Mouse (Mus musculus) midbrain, embryonic 11.5 days (tissue): ENCODE results near the gene Calm5. TPM values are rescaled to one million over a fixed set of nuclear protein-coding genes. Genes with fewer than 3 reads are reported as not detected.
"Not testable (repeated sequence)": the region's sequence is repeated elsewhere in the genome, so short reads cannot be mapped to it uniquely, and the experiment has no call there.

ENCODE experiments used
- ATAC-seq: fragments of 200-750 bp; cut with Nextera tagmentation; 2 replicates; pipeline ENCODE4 v1.8.0; 2017; ENCODE audit warnings: moderate TSS enrichment, moderate library complexity; ENCODE audit not compliant: low FRiP score
- DNase-seq: peaks from one replicate; pipeline ENCODE4 v3.0.0; 2015; ENCODE audit warnings: low spot score; ENCODE audit errors: missing footprints
- H3K27ac ChIP-seq: fragments of 300-500 bp; sonication (generic); 2 replicates; pipeline ENCODE4 v1.5.1; 2014; ENCODE audit warnings: low read depth, low read length
- H3K27me3 ChIP-seq: fragments of 300-500 bp; sonication (generic); 2 replicates; pipeline ENCODE4 v1.6.1; 2014; ENCODE audit warnings: mild to moderate bottlenecking, low read length, moderate library complexity, mixed read lengths; ENCODE audit not compliant: control insufficient read depth, insufficient read depth
- H3K36me3 ChIP-seq: fragments of 300-500 bp; sonication (generic); 2 replicates; pipeline ENCODE4 v1.6.1; 2014; ENCODE audit warnings: mild to moderate bottlenecking, low read length, moderate library complexity, mixed read lengths; ENCODE audit not compliant: control insufficient read depth, insufficient read depth
- H3K4me1 ChIP-seq: fragments of 300-500 bp; sonication (generic); 2 replicates; pipeline ENCODE4 v1.6.1; 2014; ENCODE audit warnings: low read length; ENCODE audit not compliant: control insufficient read depth, insufficient read depth
- H3K4me2 ChIP-seq: fragments of 300-500 bp; sonication (generic); 2 replicates; pipeline ENCODE4 v1.6.1; 2014; ENCODE audit warnings: mild to moderate bottlenecking, moderate library complexity
- H3K4me3 ChIP-seq: fragments of 300-500 bp; sonication (generic); 2 replicates; pipeline ENCODE4 v1.5.1; 2014; ENCODE audit warnings: low read depth, low read length
- H3K9ac ChIP-seq: fragments of 300-500 bp; sonication (generic); 2 replicates; pipeline ENCODE4 v1.6.1; 2014; ENCODE audit warnings: low read length
- H3K9me3 ChIP-seq: fragments of 300-500 bp; sonication (generic); 2 replicates; pipeline ENCODE4 v1.6.1; 2016; ENCODE audit warnings: low read length; ENCODE audit not compliant: control insufficient read depth
- WGBS: fragments of 180-500 bp; shearing (Covaris S2); extraction: QIAGEN DNeasy Blood & Tissue Kit; methylation state at CpG from one replicate; pipeline ENCODE4 v1.1.7; 2014; 5-methylcytosine and 5-hydroxymethylcytosine counted together
- polyA plus RNA-seq: library from polyadenylated mRNA; unstranded; fragments of >200 nt; fragmentation: Nextera tagmentation; extraction: Ambion mirVana; gene quantifications from 2 replicates; pipeline ENCODE4 v1.2.1, GENCODE M21; 2014

Calm5 gene
- polyA plus RNA-seq: not detected in 2 replicates

DNA sequence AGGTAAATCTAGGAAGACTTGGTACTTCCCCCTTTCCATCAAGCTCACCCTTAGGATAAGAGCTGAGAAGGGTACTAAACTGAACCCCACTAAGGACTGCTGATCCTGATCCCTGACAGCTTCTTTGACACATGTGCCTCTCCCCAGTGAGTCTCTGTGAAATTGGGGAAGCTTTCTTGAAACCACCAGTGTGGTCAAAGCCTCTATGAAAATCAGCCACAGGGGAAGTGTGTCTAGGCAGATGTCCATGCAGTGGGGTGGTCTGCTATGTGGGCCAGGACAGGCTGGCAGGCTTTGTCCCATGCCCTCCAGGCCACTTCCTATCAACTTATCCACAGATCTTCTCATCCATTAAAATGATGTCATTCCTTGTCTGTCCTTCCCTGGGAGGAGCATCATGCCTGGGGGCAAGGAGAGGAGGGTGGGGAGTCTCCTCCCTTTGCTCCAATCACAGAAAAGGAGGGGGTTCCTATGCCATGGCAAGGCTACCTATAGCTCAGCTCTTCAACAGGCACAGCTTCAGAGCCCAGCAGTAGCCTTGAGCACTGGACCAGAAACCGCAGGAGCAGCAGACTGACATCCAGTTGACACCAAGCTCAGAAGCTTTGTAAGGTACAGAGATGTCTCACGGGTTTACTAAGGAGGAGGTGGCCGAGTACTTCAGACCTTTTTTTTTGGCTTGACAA is at the start of gene Calm5:
Calm5 (plus strand) TSS at position 526 of the 686 bp plus-strand sequence.
- not testable (repeated sequence) for H3K9me3 ChIP-seq, H3K4me1 ChIP-seq, H3K4me3 ChIP-seq, ATAC-seq, H3K27ac ChIP-seq, H3K27me3 ChIP-seq, H3K4me2 ChIP-seq, H3K9ac ChIP-seq, H3K36me3 ChIP-seq, DNase-seq
- 94% methylated on average over 3 of the region's 3 CpGs for WGBS

DNA sequence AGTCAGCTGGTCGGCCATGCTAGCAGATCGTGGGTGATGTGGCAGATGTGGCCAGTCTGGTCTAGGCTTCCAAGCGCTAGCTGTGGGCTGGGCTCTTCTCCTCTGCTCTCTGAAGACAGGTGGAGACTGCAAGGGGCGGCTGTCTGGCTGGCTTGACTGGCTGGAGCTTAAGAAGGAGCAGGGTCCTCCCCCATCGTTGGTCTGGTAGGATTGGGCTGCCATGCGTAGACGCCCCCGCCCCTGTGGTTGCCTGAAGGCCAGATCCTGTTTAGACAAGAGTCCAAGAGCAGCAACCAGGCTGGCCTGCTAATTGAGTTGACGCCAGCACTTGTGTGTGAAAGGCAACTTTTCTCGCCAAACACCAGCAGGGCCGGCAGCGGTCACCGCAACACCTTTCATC is 49.8 kb upstream of the Calm5 start, which contains the start of gene Calml3:
Calml3 (minus strand) TSS at position 131 of the 400 bp plus-strand sequence.
- no peaks in the 10 kb centered on the region for H3K9me3 ChIP-seq
- H3K4me3 ChIP-seq: no peak within 1 kb of the TSS
- no peak within 1 kb of the TSS for H3K27ac ChIP-seq
- no peaks in the 10 kb centered on the region for H3K4me1 ChIP-seq
- ATAC-seq (no peak), DNase-seq (no peak)
- no peak within 1 kb of the TSS for H3K9ac ChIP-seq
- WGBS: 88% methylated on average over 13 of the region's 13 CpGs
- H3K27me3 ChIP-seq: no peaks in the 10 kb centered on the region
- H3K4me2 ChIP-seq: no peak within 1 kb of the TSS
- H3K36me3 ChIP-seq: no peaks in the 10 kb centered on the region

DNA sequence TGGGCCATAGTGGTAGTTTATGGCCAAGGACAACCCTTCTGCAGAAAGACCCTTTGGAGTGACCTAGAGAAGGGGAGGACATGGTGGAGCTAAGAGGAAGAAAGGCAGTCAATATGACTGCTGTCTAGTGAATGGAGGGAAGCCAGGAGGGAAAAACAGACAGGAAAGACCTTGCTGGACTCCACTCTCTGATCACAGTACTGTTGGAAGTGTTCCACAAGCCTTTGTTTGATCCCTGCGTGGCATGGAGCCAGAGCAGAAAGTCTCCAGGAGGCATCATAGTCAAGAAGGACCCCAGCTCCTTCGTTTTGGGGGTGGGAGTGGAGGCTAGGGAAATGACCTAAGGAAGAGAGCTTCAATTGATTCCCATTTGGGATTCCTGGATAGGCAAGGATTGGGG is 48.8 kb upstream of the Calm5 start:
- Histone ChIP-seq H3K9me3 (no peaks in the 10 kb centered on the region), H3K4me1 (no peaks in the 10 kb centered on the region), H3K36me3 (no peaks in the 10 kb centered on the region), H3K9ac (no peak overlapping the region), H3K4me2 (no peak overlapping the region), H3K27ac (no peak overlapping the region), H3K4me3 (no peak overlapping the region), H3K27me3 (no peaks in the 10 kb centered on the region)
- WGBS: 82% methylated on average over 2 of the region's 2 CpGs
- no peak for DNase-seq
- no peak for ATAC-seq

DNA sequence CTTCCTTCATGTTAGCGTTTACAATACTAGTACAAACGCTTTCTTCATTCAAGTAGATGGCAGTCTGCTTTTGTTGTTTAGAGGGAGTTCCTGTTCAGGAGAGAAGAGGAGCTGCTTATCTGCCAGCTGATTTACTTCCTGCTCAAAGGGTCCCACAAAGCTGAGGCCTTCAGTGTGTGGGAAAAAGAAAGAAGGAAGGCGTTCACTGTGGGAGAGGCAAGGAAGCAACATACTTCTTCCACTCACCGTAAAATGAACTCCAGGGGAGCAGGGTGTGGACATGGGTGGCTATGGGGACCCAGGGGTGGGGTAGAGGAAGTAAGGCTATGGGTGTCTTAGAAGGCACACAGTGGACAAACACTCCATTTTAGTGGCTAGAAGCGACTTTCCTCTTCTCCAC is 48.3 kb upstream of the Calm5 start:
- Histone ChIP-seq H3K4me2 (no peak overlapping the region), H3K27me3 (no peaks in the 10 kb centered on the region), H3K4me3 (no peak overlapping the region), H3K4me1 (no peaks in the 10 kb centered on the region), H3K9ac (no peak overlapping the region), H3K27ac (no peak overlapping the region), H3K36me3 (no peaks in the 10 kb centered on the region), H3K9me3 (no peaks in the 10 kb centered on the region)
- 81% methylated on average over 5 of the region's 5 CpGs for WGBS
- DNase-seq (no peak), ATAC-seq (no peak)

DNA sequence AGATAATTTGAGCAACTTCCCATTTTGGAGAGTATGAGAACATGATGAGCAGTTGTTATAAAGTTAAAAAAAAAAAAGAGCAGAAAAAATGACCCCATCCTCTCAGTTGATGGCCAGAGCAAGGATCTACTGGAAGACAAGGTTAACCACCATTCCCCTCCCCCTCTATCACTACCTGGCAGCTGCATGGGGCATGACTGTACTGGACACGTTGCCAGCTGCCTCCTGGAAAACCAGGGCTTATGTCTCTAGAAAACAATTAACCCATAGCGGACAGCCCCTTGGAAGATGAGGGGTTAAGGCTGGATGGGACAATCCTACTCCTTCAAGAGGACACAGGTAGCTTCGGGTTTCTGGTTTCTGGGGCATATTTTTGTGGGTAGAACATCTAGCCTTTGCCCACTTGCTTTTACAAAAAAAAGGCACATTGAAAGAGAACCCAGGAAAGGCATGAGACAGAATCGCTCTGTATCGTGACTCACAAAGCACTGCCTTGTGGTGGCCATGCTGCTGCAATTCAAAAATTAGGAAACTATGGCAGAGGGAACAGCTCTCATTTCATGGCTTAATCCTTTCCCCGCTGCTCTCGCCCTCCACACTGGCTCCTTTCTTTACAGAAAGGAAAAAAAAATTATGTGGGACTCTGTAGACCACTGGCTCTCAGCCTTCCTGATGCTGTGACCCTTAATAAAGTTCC is 46.7 kb upstream of the Calm5 start:
- H3K36me3 ChIP-seq: no peaks in the 10 kb centered on the region
- no peak for ATAC-seq
- no peak overlapping the region for H3K9ac ChIP-seq
- 84% methylated on average over 7 of the region's 7 CpGs for WGBS
- H3K4me1 ChIP-seq: no peaks in the 10 kb centered on the region
- no peak overlapping the region for H3K4me3 ChIP-seq
- DNase-seq: no peak
- H3K9me3 ChIP-seq: no peaks in the 10 kb centered on the region
- H3K4me2 ChIP-seq: no peak overlapping the region
- no peaks in the 10 kb centered on the region for H3K27me3 ChIP-seq
- no peak overlapping the region for H3K27ac ChIP-seq

DNA sequence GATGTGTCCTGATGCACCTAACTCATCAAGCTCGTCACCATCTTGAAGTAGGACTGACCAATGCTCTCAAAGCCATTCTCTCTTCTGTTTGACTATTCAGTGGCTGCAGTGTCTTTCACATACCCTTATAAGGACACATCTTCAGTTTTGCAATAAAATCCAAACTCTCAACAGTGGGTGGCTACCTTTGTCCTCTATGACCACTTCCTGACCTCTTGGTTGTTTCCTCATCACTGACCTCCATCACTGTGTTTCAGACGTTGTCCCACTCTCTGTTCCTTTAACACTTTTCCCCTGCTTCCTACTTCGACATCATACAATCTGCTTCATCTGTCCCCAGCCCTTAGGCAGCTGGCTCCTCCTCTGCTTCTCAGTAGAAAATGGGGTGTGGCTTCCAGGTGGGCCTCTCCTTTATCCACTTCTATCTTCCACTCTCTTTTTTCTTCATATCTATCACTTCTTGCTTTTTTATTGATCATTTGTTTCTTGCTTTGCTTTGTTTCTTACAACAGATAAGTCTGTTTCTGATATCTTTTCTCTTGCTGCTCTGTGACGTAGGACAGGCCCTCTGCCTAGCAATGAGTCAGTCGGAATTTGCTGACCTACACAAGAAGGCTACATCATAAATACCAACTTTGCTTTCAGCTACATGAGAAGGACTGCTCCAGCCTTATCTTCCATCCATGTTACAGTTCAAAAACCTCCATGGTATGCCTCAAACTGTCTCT is 35.8 kb upstream of the Calm5 start:
- no peaks in the 10 kb centered on the region for H3K36me3 ChIP-seq
- no peaks in the 10 kb centered on the region for H3K4me1 ChIP-seq
- no peak overlapping the region for H3K4me2 ChIP-seq
- no peak overlapping the region for H3K4me3 ChIP-seq
- no peaks in the 10 kb centered on the region for H3K9me3 ChIP-seq
- no peaks in the 10 kb centered on the region for H3K27me3 ChIP-seq
- 79% methylated on average over 5 of the region's 5 CpGs for WGBS
- ATAC-seq: no peak
- H3K27ac ChIP-seq: no peak overlapping the region
- DNase-seq: no peak
- no peak overlapping the region for H3K9ac ChIP-seq

DNA sequence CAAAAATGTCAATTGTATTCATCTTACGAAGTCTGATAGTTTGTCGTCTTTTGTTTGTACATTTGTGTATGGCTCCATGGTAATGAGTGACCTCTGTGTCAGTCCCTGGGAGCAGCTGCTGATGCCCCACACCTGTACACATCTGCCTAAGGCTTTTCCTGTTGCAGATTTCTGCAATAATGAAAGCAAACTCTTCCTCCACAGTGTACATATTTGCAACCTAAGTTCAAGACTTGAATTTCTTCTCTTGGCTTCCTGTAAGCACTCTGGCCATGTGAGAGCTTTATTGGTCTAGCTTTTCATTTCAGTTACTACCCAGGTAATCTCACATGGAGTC is 35.3 kb upstream of the Calm5 start:
- Histone ChIP-seq H3K36me3 (no peaks in the 10 kb centered on the region), H3K9me3 (no peaks in the 10 kb centered on the region), H3K27ac (no peak overlapping the region), H3K9ac (no peak overlapping the region), H3K4me2 (no peak overlapping the region), H3K27me3 (no peaks in the 10 kb centered on the region), H3K4me1 (no peaks in the 10 kb centered on the region), H3K4me3 (no peak overlapping the region)
- DNase-seq (no peak), ATAC-seq (no peak)
- WGBS: 92% methylated on average over 2 of the region's 2 CpGs

DNA sequence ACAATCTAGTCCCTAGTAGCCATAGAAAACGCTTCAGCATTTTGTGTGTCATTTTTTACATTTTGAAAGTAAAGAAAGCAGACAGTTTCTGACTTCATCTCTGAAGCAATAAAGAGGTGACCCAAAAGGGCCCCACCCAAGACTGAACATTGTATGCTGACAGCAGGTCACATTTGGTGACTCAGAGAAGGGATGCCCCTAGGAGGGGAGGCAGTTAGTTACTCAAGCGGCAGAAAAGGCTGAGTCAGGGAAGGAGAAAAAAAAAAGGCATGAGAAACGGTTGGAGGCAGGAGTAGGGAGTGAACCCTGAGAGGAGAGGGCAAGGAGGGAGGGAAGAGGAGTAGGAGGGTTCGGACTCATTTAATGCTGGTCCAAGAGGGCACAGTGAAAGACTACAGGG is 31.9 kb upstream of the Calm5 start:
- Histone ChIP-seq H3K4me1 (no peaks in the 10 kb centered on the region), H3K4me3 (no peak overlapping the region), H3K36me3 (no peaks in the 10 kb centered on the region), H3K27ac (no peak overlapping the region), H3K27me3 (no peaks in the 10 kb centered on the region), H3K9me3 (no peaks in the 10 kb centered on the region), H3K9ac (no peak overlapping the region), H3K4me2 (no peak overlapping the region)
- ATAC-seq (no peak), DNase-seq (no peak)
- WGBS: 70% methylated on average over 4 of the region's 4 CpGs

DNA sequence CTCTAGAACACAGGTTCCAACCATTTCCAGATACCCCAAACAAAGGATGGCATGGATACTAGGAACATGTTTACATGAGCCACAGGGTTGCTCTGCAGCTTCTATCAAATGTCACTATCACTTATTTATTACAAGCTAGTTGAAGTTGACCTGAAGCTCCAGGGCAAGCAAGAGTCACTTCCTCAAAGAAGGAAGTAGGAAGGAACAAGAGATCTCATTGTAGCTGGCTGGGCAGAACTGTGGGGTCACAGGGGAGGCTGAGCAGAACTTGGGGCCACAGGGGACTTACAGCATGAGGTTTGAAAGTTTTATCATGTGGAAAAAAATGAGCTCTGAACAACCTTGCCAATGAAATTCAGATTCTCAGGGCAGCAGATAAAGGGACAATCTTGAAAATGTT is 28.2 kb upstream of the Calm5 start:
- no peak overlapping the region for H3K4me3 ChIP-seq
- DNase-seq (no peak), ATAC-seq (no peak)
- H3K9me3 ChIP-seq: no peaks in the 10 kb centered on the region
- H3K27me3 ChIP-seq: no peaks in the 10 kb centered on the region
- H3K27ac ChIP-seq: no peak overlapping the region
- no peak overlapping the region for H3K9ac ChIP-seq
- H3K4me2 ChIP-seq: no peak overlapping the region
- H3K36me3 ChIP-seq: no peaks in the 10 kb centered on the region
- H3K4me1 ChIP-seq: no peaks in the 10 kb centered on the region
